In genomic region chr17:47545861-47546331, GRCm38 (mm10) we compare ENCODE assay signal across 10 mouse cellular contexts. TPM values are rescaled to one million over a fixed set of nuclear protein-coding genes. Genes with fewer than 3 reads are reported as not detected.
DNase-seq lines count a peak whose midpoint lies in the region; ATAC-seq lines count a peak whose summit lies in the region.
"Had no signal": no experiment of that assay in that cellular context is flagged by ENCODE, and none has a peak within 500 bp of the region (broad histone marks: within the 10 kb centered on the region; RNA-seq: fewer than 3 reads in every experiment).

No protein-coding gene starts in this region.

- no peak overlapping the region for H3K4me3 ChIP-seq in embryonic facial prominence, embryonic 14.5 days (ENCODE audit: low read depth, low read length)
- H3K4me3 ChIP-seq in kidney, embryonic 14.5 days (ENCODE audit: low read length) = no peak overlapping the region
- H3K4me3 ChIP-seq: erythroblast, embryonic 14.5 days had no signal

- H3K36me3 ChIP-seq in embryonic facial prominence, embryonic 14.5 days (ENCODE audit: control insufficient read depth, insufficient read depth, low read length) = no peaks in the 10 kb centered on the region
- H3K36me3 ChIP-seq in kidney, embryonic 14.5 days (ENCODE audit: control insufficient read depth, insufficient read depth, low read length) = no peaks in the 10 kb centered on the region

- H3K4me1 ChIP-seq in embryonic facial prominence, embryonic 14.5 days (ENCODE audit: control insufficient read depth, insufficient read depth, low read length) = peaks cover 12% of the 10 kb centered on the region
- no peaks in the 10 kb centered on the region for H3K4me1 ChIP-seq in kidney, embryonic 14.5 days (ENCODE audit: control insufficient read depth, insufficient read depth, low read length)

- WGBS in embryonic facial prominence, embryonic 14.5 days = 75% methylated on average over 17 of the region's 17 CpGs
- WGBS in kidney, embryonic 14.5 days = 77% methylated on average over 17 of the region's 17 CpGs

- H3K27ac ChIP-seq in embryonic facial prominence, embryonic 14.5 days (replicated peaks; ENCODE audit: low read depth, low read length) = peak overlapping the region; percentile 58
- no peak overlapping the region for H3K27ac ChIP-seq in kidney, embryonic 14.5 days (ENCODE audit: low read depth, low read length)
- H3K27ac ChIP-seq: kidney, postnatal 0 days had no signal

- H3K9ac ChIP-seq in embryonic facial prominence, embryonic 14.5 days (ENCODE audit: low read depth, low read length) = 0 out of 2 replicates have a peak overlapping the region, but pooled peaks have one; percentile 30
- H3K9ac ChIP-seq in kidney, embryonic 14.5 days (ENCODE audit: low read depth, low read length) = no peak overlapping the region

- 0 out of 2 replicates have a peak overlapping the region, but pooled peaks have one; percentile 20 for H3K4me2 ChIP-seq in embryonic facial prominence, embryonic 14.5 days (ENCODE audit: low read depth, low read length)
- H3K4me2 ChIP-seq in kidney, embryonic 14.5 days (replicated peaks; ENCODE audit: low read depth, low read length) = no peak overlapping the region

- ATAC-seq in embryonic facial prominence, embryonic 14.5 days (ENCODE audit: low read depth) = no peak
- ATAC-seq in kidney, embryonic 14.5 days (ENCODE audit: low FRiP score, low TSS enrichment) = no peak
- no peak for ATAC-seq in erythroblast, adult 5-6 weeks (replicated peaks; ENCODE audit: low FRiP score, poor library complexity, severe bottlenecking)

- no peaks in the 10 kb centered on the region for H3K9me3 ChIP-seq in embryonic facial prominence, embryonic 14.5 days (ENCODE audit: control insufficient read depth, low read length)
- no peaks in the 10 kb centered on the region for H3K9me3 ChIP-seq in kidney, embryonic 14.5 days (ENCODE audit: control insufficient read depth, low read length)

- intact Hi-C loops in left cerebral cortex, postnatal 4 days (cut with DNase I) = no loop called here
- intact Hi-C loops in left cerebral cortex, postnatal 36 days (cut with DNase I) = no loop called here

- peak; percentile 29 for DNase-seq in left cerebral cortex, adult 11 months (ENCODE audit: low spot score)
- no peak for DNase-seq in left cerebral cortex, postnatal 4 days
- DNase-seq in adrenal gland, adult 18-20 months (ENCODE audit: low spot score in 2 of 2) = peak; percentile 39 to 45
- DNase-seq in embryonic facial prominence, embryonic 14.5 days (ENCODE audit: low spot score) = peak; percentile 32
- DNase-seq in left cerebral cortex, postnatal 36 days (ENCODE audit: low spot score in 2 of 2) = peak; percentile 12 to 20
- no peak for DNase-seq in spleen, postnatal 4 days (ENCODE audit: low spot score in 2 of 2)

- no peaks in the 10 kb centered on the region for H3K27me3 ChIP-seq in embryonic facial prominence, embryonic 14.5 days (replicated peaks; ENCODE audit: control insufficient read depth, insufficient read depth, low read length)
- H3K27me3 ChIP-seq in kidney, embryonic 14.5 days (ENCODE audit: control insufficient read depth, insufficient read depth, low read length) = no peaks in the 10 kb centered on the region

RNA-seq across cellular contexts. Expression of gene Ccnd3, which starts 41.0 kb away (rescaled TPM):
- 10 to 100 TPM; 30.1 to 36.2 TPM for total RNA-seq in left cerebral cortex, postnatal 4 days (2021)
- total RNA-seq in adrenal gland, adult 18-20 months (2021) = 100 to 1,000 TPM; 328 to 506 TPM
- 519 TPM in 2 replicates for polyA plus RNA-seq in embryonic facial prominence, embryonic 14.5 days (2014; fragmentation: Nextera tagmentation; extraction: Ambion mirVana)
- 10 to 100 TPM; 30.1 to 34.9 TPM for total RNA-seq in left cerebral cortex, postnatal 36 days (2021)
- 257 and 276 TPM in 2 replicates for polyA plus RNA-seq in kidney, embryonic 14.5 days (2014; fragmentation: Nextera tagmentation; extraction: Ambion mirVana)
- 85.3 and 115 TPM in 2 replicates for total RNA-seq in erythroblast, adult 5-6 weeks (2015; ENCODE audit: low replicate concordance)
- total RNA-seq in erythroblast, adult 5-6 weeks (2017; ENCODE audit: low replicate concordance) = 64.3 and 65.9 TPM in 2 replicates

RNA-seq across cellular contexts. Expression of gene Taf8, which starts 43.8 kb away (rescaled TPM):
- 10 to 100 TPM; 12.7 to 15.5 TPM for total RNA-seq in left cerebral cortex, postnatal 4 days (2021)
- total RNA-seq in adrenal gland, adult 18-20 months (2021) = 10 to 100 TPM; 16.4 to 19.9 TPM
- 19.5 and 24.3 TPM in 2 replicates for polyA plus RNA-seq in embryonic facial prominence, embryonic 14.5 days (2014; fragmentation: Nextera tagmentation; extraction: Ambion mirVana)
- 10 to 100 TPM; 16.9 to 20.6 TPM for total RNA-seq in left cerebral cortex, postnatal 36 days (2021)
- 24.9 and 28.9 TPM in 2 replicates for polyA plus RNA-seq in kidney, embryonic 14.5 days (2014; fragmentation: Nextera tagmentation; extraction: Ambion mirVana)
- total RNA-seq in erythroblast, adult 5-6 weeks (2015; ENCODE audit: low replicate concordance) = 34.5 and 36.5 TPM in 2 replicates
- 47.1 and 67.9 TPM in 2 replicates for total RNA-seq in erythroblast, adult 5-6 weeks (2017; ENCODE audit: low replicate concordance)

Comparison
In these comparisons a context has a peak if more than half of its experiments do, and no peak if none do; other contexts are left out.
1. DNase-seq: peak in left cerebral cortex, adult 11 months (single experiment), adrenal gland, adult 18-20 months (2 of 2), embryonic facial prominence, embryonic 14.5 days (single experiment) and left cerebral cortex, postnatal 36 days (2 of 2); none in left cerebral cortex, postnatal 4 days (single experiment) and spleen, postnatal 4 days (0 of 2).